Mouse (Mus musculus): ENCODE measurements at regions not wholly inside any gene's neighbourhood (a gene's known extent, or its start where the extent isn't known, plus 50 kb on each side); places are given as distances from the start of the nearest gene placed in this dataset.

- H3K27ac ChIP-seq (replicated peaks; ENCODE audit: low read depth, low read length), result 0 out of 2 replicates have a peak overlapping the region, but pooled peaks have one; percentile 9
- peak; percentile 45 for DNase-seq
- peak; percentile 40; the same call in 1 of the 2 replicates for ATAC-seq (ENCODE audit: low FRiP score, low TSS enrichment)
Measured at GRCm38 (mm10) chr16:5382228-5382884, 126.6 kb upstream of the Eef2kmt start.

GRCm38 (mm10) chr16:5380626-5381025 lies 124.8 kb upstream of the Eef2kmt start:
- Histone ChIP-seq H3K27me3 (ENCODE audit: control insufficient read depth, insufficient read depth, low read length) (no peaks in the 10 kb centered on the region), H3K9me3 (ENCODE audit: control insufficient read depth, low read length) (no peaks in the 10 kb centered on the region), H3K4me2 (ENCODE audit: low read length) (no peak overlapping the region), H3K36me3 (ENCODE audit: control insufficient read depth, insufficient read depth, low read length) (no peaks in the 10 kb centered on the region), H3K4me1 (ENCODE audit: control insufficient read depth, insufficient read depth, low read length) (no peaks in the 10 kb centered on the region), H3K9ac (replicated peaks; ENCODE audit: low read length) (no peak overlapping the region), H3K4me3 (replicated peaks; ENCODE audit: low read depth, low read length) (no peak overlapping the region), H3K27ac (replicated peaks; ENCODE audit: low read depth, low read length) (no peak overlapping the region)
- no peak for DNase-seq
- ATAC-seq (ENCODE audit: low FRiP score, low TSS enrichment), result no peak
- WGBS, result 83% methylated on average over 3 of the region's 3 CpGs

More at GRCm38 (mm10) chr16:5382228-5382884, 126.6 kb upstream of the Eef2kmt start:
- H3K27me3 ChIP-seq (ENCODE audit: control insufficient read depth, insufficient read depth, low read length), result no peaks in the 10 kb centered on the region
- H3K9me3 ChIP-seq (ENCODE audit: control insufficient read depth, low read length), result no peaks in the 10 kb centered on the region
- no peak overlapping the region for H3K4me3 ChIP-seq (replicated peaks; ENCODE audit: low read depth, low read length)
- H3K9ac ChIP-seq (replicated peaks; ENCODE audit: low read length), result no peak overlapping the region
- no peak overlapping the region for H3K4me2 ChIP-seq (ENCODE audit: low read length)
- no peaks in the 10 kb centered on the region for H3K4me1 ChIP-seq (ENCODE audit: control insufficient read depth, insufficient read depth, low read length)
- WGBS, result 32% methylated on average over 6 of the region's 6 CpGs
- no peaks in the 10 kb centered on the region for H3K36me3 ChIP-seq (ENCODE audit: control insufficient read depth, insufficient read depth, low read length)

DNA sequence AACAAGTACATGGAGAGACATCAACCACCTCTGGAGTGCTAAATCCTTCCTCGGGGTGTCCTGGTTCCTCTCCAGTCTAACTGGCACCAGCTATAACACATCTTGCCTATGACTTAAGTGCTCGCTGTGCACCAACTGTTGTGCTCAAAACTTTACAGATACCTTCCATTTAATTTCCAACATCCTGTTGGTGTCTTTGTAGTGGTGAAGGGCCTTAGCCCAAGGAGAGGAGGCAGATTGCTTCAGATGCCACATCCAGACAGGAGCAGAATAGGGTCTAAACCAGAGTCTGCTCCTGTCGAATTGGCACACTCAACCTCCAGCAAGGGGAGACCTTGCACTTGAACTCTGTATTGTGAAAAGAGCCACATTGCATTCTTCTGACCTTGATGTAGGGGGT lies 121.2 kb upstream of the Eef2kmt start:
- WGBS, result 97% methylated on average over 3 of the region's 3 CpGs

DNA sequence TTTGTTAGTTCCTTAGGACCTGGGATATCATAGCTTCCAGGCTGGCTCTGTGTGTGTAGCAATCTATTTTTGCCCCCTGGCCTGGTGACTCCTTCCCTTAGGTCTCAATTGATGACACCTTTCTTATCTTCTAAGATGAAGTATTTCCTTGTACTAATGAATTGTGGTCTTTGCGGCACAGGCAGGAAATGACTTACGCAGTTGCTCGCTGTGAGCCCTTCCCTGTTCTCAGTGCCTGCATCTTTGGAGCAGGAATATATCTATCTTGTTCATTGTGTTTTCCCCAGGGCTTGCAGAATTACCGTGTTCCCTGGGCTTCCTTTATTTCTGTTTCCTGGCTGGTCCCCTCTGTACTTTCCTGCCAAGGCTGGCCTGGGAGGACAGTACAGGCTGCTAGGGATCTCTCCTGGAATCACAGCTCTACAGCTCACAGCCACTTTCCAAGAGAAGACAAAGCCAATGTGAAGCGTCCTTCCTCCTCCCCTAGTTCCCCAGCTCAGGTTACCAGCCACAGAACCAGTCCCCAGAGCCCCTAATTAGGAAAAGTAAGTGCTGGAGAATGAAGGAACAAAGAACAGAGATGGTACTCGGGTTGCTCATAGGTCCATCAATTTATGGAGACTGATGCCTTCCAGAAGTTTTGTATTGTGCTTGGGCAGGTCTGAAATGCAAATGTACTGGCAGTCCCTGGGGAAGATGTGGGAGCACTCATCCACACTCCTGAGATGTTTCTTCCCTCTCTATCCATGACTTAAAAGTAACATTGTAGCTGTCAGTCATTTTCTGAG lies 119.2 kb upstream of the Eef2kmt start:
- 70% methylated on average over 6 of the region's 6 CpGs for WGBS
- Histone ChIP-seq H3K4me2 (ENCODE audit: low read length) (no peak overlapping the region), H3K36me3 (ENCODE audit: control insufficient read depth, insufficient read depth, low read length) (no peaks in the 10 kb centered on the region), H3K9ac (replicated peaks; ENCODE audit: low read length) (no peak overlapping the region), H3K4me1 (ENCODE audit: control insufficient read depth, insufficient read depth, low read length) (no peaks in the 10 kb centered on the region), H3K9me3 (ENCODE audit: control insufficient read depth, low read length) (no peaks in the 10 kb centered on the region), H3K27ac (replicated peaks; ENCODE audit: low read depth, low read length) (no peak overlapping the region), H3K4me3 (replicated peaks; ENCODE audit: low read depth, low read length) (no peak overlapping the region), H3K27me3 (ENCODE audit: control insufficient read depth, insufficient read depth, low read length) (no peaks in the 10 kb centered on the region)
- DNase-seq (no peak), ATAC-seq (ENCODE audit: low FRiP score, low TSS enrichment) (no peak)

More for the DNA sequence above, 121.2 kb upstream of the Eef2kmt start:
- no peaks in the 10 kb centered on the region for H3K27me3 ChIP-seq (ENCODE audit: control insufficient read depth, insufficient read depth, low read length)
- H3K9ac ChIP-seq (replicated peaks; ENCODE audit: low read length), result no peak overlapping the region
- H3K9me3 ChIP-seq (ENCODE audit: control insufficient read depth, low read length), result no peaks in the 10 kb centered on the region
- no peak for ATAC-seq (ENCODE audit: low FRiP score, low TSS enrichment)
- no peak overlapping the region for H3K4me2 ChIP-seq (ENCODE audit: low read length)
- H3K27ac ChIP-seq (replicated peaks; ENCODE audit: low read depth, low read length), result no peak overlapping the region
- no peaks in the 10 kb centered on the region for H3K36me3 ChIP-seq (ENCODE audit: control insufficient read depth, insufficient read depth, low read length)
- DNase-seq, result no peak
- no peak overlapping the region for H3K4me3 ChIP-seq (replicated peaks; ENCODE audit: low read depth, low read length)
- no peaks in the 10 kb centered on the region for H3K4me1 ChIP-seq (ENCODE audit: control insufficient read depth, insufficient read depth, low read length)

DNA sequence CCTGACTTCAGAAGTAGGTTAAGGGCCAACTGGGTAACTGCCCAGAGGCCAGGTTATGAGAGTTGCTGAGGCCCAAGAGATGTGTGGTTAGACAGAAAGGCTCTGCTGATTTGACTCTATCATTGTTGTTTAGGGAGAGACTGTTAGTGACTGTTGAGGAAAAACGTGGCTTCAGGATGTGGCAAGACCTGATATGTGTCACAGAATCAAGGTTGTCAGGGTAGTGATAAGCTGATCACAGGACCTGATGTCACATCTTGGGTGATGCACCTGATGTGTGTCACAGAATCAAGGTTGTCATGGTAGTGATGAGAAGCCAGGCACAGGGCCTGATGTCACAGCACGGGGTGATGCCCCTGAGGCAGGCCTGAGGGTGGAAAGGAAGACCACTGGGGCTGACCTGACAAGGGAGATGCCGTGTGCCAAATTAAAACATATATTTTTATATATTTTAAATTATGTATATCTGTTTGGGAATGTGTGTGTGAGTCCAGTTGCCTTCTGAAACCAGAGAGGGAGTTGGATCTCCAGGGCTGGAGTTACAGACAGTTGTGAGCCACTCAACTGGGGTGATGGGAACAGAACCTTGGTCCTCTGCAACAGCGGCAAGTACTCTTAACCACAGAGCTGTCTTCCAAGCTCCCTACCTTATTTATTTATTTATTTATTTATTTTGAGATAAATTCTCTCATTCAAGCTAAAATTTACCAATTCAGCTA lies 115.6 kb upstream of the Eef2kmt start:
- no peaks in the 10 kb centered on the region for H3K27me3 ChIP-seq (ENCODE audit: control insufficient read depth, insufficient read depth, low read length)
- no peak overlapping the region for H3K4me3 ChIP-seq (replicated peaks; ENCODE audit: low read depth, low read length)
- DNase-seq, result no peak
- ATAC-seq (ENCODE audit: low FRiP score, low TSS enrichment), result no peak
- H3K9me3 ChIP-seq (ENCODE audit: control insufficient read depth, low read length), result no peaks in the 10 kb centered on the region
- no peaks in the 10 kb centered on the region for H3K4me1 ChIP-seq (ENCODE audit: control insufficient read depth, insufficient read depth, low read length)
- H3K9ac ChIP-seq (replicated peaks; ENCODE audit: low read length), result no peak overlapping the region
- no peaks in the 10 kb centered on the region for H3K36me3 ChIP-seq (ENCODE audit: control insufficient read depth, insufficient read depth, low read length)
- 86% methylated on average over 4 of the region's 4 CpGs for WGBS
- H3K4me2 ChIP-seq (ENCODE audit: low read length), result no peak overlapping the region
- H3K27ac ChIP-seq (replicated peaks; ENCODE audit: low read depth, low read length), result no peak overlapping the region

DNA sequence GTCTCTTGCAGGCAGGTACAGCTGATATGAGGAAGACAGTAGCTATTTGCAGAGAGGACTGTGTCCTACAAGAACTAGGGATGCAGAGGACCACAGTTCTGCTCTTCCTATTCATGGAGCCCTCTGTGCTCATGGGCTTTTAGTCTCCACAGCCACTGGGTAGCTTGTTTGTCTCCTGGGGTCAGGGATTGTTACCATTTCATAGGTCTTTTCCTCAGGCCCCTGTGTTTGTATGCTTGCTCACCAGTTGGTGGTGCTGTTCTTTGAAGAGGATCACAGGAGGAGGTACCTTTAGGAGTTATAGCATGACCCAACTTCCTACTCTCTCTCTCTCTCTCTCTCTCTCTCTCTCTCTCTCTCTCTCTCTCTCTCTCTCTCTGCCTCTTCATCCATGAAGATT lies 114.7 kb upstream of the Eef2kmt start:
- Histone ChIP-seq H3K4me1 (ENCODE audit: control insufficient read depth, insufficient read depth, low read length) (no peaks in the 10 kb centered on the region), H3K36me3 (ENCODE audit: control insufficient read depth, insufficient read depth, low read length) (no peaks in the 10 kb centered on the region), H3K27ac (replicated peaks; ENCODE audit: low read depth, low read length) (no peak overlapping the region), H3K9ac (replicated peaks; ENCODE audit: low read length) (no peak overlapping the region), H3K27me3 (ENCODE audit: control insufficient read depth, insufficient read depth, low read length) (no peaks in the 10 kb centered on the region), H3K4me3 (replicated peaks; ENCODE audit: low read depth, low read length) (no peak overlapping the region), H3K4me2 (ENCODE audit: low read length) (no peak overlapping the region), H3K9me3 (ENCODE audit: control insufficient read depth, low read length) (no peaks in the 10 kb centered on the region)
- DNase-seq (no peak), ATAC-seq (ENCODE audit: low FRiP score, low TSS enrichment) (no peak)

DNA sequence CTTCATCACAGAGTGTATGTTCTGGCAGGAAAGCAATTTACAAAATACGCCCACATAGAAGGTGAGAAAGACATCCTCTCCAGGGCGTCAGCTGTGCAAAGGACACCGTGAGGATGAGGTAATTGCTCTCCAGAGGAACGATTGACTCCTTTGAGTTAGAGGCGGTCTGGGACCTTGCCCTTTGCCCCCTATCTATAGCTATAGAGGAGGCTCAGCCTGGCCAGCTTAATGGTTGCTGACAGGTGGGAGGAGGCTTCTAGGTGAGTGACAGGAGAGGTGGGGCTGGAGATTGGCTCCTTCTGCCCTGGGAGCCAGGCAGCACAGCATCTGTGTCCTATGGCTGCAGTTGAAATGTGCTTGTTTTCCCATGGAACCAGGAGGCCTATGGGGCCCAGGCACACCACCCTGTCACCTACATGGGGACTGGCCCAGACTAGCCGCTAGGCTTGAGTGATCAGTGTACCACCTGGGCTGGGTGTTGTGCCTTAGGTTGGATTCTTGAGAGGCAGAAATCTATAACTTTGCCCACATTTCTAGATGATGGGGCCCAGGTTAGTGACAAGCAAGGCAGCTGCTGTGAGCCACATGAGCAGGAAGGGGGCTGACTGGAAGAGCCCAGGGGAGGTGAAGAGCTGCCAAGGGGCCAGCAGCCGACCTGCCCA lies 113.2 kb upstream of the Eef2kmt start:
- no peak overlapping the region for H3K27ac ChIP-seq (replicated peaks; ENCODE audit: low read depth, low read length)
- no peak overlapping the region for H3K9ac ChIP-seq (replicated peaks; ENCODE audit: low read length)
- no peak overlapping the region for H3K4me3 ChIP-seq (replicated peaks; ENCODE audit: low read depth, low read length)
- WGBS, result 22% methylated on average over 7 of the region's 7 CpGs
- ATAC-seq (ENCODE audit: low FRiP score, low TSS enrichment) (no peak), DNase-seq (no peak)
- no peak overlapping the region for H3K4me2 ChIP-seq (ENCODE audit: low read length)
- no peaks in the 10 kb centered on the region for H3K36me3 ChIP-seq (ENCODE audit: control insufficient read depth, insufficient read depth, low read length)
- H3K27me3 ChIP-seq (ENCODE audit: control insufficient read depth, insufficient read depth, low read length), result no peaks in the 10 kb centered on the region
- H3K9me3 ChIP-seq (ENCODE audit: control insufficient read depth, low read length), result no peaks in the 10 kb centered on the region
- no peaks in the 10 kb centered on the region for H3K4me1 ChIP-seq (ENCODE audit: control insufficient read depth, insufficient read depth, low read length)

- Histone ChIP-seq H3K36me3 (ENCODE audit: control insufficient read depth, insufficient read depth, low read length) (no peaks in the 10 kb centered on the region), H3K4me1 (ENCODE audit: control insufficient read depth, insufficient read depth, low read length) (no peaks in the 10 kb centered on the region), H3K9ac (replicated peaks; ENCODE audit: low read length) (no peak overlapping the region), H3K4me3 (replicated peaks; ENCODE audit: low read depth, low read length) (no peak overlapping the region), H3K9me3 (ENCODE audit: control insufficient read depth, low read length) (no peaks in the 10 kb centered on the region), H3K27ac (replicated peaks; ENCODE audit: low read depth, low read length) (no peak overlapping the region), H3K27me3 (ENCODE audit: control insufficient read depth, insufficient read depth, low read length) (no peaks in the 10 kb centered on the region), H3K4me2 (ENCODE audit: low read length) (no peak overlapping the region)
- no peak for DNase-seq
- WGBS, result 60% methylated on average over 8 of the region's 8 CpGs
- no peak for ATAC-seq (ENCODE audit: low FRiP score, low TSS enrichment)
Measured at GRCm38 (mm10) chr16:5368357-5368756, 112.6 kb upstream of the Eef2kmt start.
